7 mouse cellular contexts compared by ENCODE assay signal in genomic region chr1:184034741-184035181, GRCm38 (mm10). TPM values are rescaled to one million over a fixed set of nuclear protein-coding genes. Genes with fewer than 3 reads are reported as not detected.
DNase-seq lines count a peak whose midpoint lies in the region; ATAC-seq and TF ChIP-seq lines count a peak whose summit lies in the region.

No protein-coding gene starts in this region.

- H3K4me2 ChIP-seq in forebrain, embryonic 11.5 days (ENCODE audit: low read depth, low read length, severe bottlenecking), result peak overlapping the region; percentile 77
- peak overlapping the region; percentile 75 for H3K4me2 ChIP-seq in intestine, embryonic 16.5 days (ENCODE audit: low read depth, low read length)
- H3K4me2 ChIP-seq in liver, embryonic 16.5 days (ENCODE audit: low read depth, low read length), result peak overlapping the region; percentile 97
- H3K4me2 ChIP-seq in stomach, embryonic 14.5 days (replicated peaks; ENCODE audit: low read depth, low read length), result peak overlapping the region; percentile 55

- no peaks in the 10 kb centered on the region for H3K27me3 ChIP-seq in spleen, adult 2 months (ENCODE audit: control insufficient read depth, insufficient read depth, low read length)
- H3K27me3 ChIP-seq in forebrain, embryonic 11.5 days (ENCODE audit: control insufficient read depth, insufficient read depth, low read length), result no peaks in the 10 kb centered on the region
- H3K27me3 ChIP-seq in intestine, embryonic 16.5 days (replicated peaks; ENCODE audit: control insufficient read depth, insufficient read depth, low read length), result no peaks in the 10 kb centered on the region
- H3K27me3 ChIP-seq in liver, embryonic 16.5 days (ENCODE audit: control insufficient read depth, insufficient read depth, low read depth, low read length), result no peaks in the 10 kb centered on the region
- H3K27me3 ChIP-seq in stomach, embryonic 14.5 days (ENCODE audit: control insufficient read depth, insufficient read depth, low read length), result no peaks in the 10 kb centered on the region

- peak overlapping the region; percentile 58 for H3K27ac ChIP-seq in spleen, adult 2 months (ENCODE audit: insufficient read depth, low read length)
- peak overlapping the region; percentile 79 for H3K27ac ChIP-seq in brown adipose tissue, adult 24 weeks (replicated peaks; ENCODE audit: low read depth, low read length)
- no peak overlapping the region; the same call in 1 of the 2 replicates for H3K27ac ChIP-seq in forebrain, embryonic 11.5 days (ENCODE audit: low read depth, low read length)
- H3K27ac ChIP-seq in intestine, embryonic 16.5 days (ENCODE audit: low read length), result peak overlapping the region; percentile 54
- H3K27ac ChIP-seq in liver, embryonic 16.5 days (ENCODE audit: low read length), result no peak overlapping the region
- H3K27ac ChIP-seq in stomach, embryonic 14.5 days (ENCODE audit: low read length), result no peak overlapping the region

- WGBS in spleen, adult 2 months, result 1% methylated on average over 12 of the region's 12 CpGs
- WGBS in forebrain, embryonic 11.5 days, result 0% methylated on average over 12 of the region's 12 CpGs
- WGBS in intestine, embryonic 16.5 days, result under 1% methylated on average over 12 of the region's 12 CpGs
- WGBS in liver, embryonic 16.5 days (ENCODE audit: insufficient replicate concordance), result 3% methylated on average over 12 of the region's 12 CpGs
- under 1% methylated on average over 12 of the region's 12 CpGs for WGBS in stomach, embryonic 14.5 days

- H3K4me3 ChIP-seq in spleen, adult 2 months (ENCODE audit: extremely low read depth, insufficient read depth, insufficient read length), result peak overlapping the region; percentile 83
- H3K4me3 ChIP-seq in brown adipose tissue, adult 24 weeks (ENCODE audit: insufficient read depth, low read depth, low read length), result peak overlapping the region; percentile 71
- peak overlapping the region; percentile 61 for H3K4me3 ChIP-seq in forebrain, embryonic 11.5 days (ENCODE audit: low read depth, low read length)
- H3K4me3 ChIP-seq in intestine, embryonic 16.5 days (ENCODE audit: low read length), result peak overlapping the region; percentile 81
- peak overlapping the region; percentile 80 for H3K4me3 ChIP-seq in liver, embryonic 16.5 days (ENCODE audit: low read depth, low read length)
- H3K4me3 ChIP-seq in stomach, embryonic 14.5 days (ENCODE audit: low read depth, low read length), result peak overlapping the region; percentile 67

- H3K9me3 ChIP-seq in forebrain, embryonic 11.5 days (ENCODE audit: control insufficient read depth, low read length), result no peaks in the 10 kb centered on the region
- H3K9me3 ChIP-seq in intestine, embryonic 16.5 days (ENCODE audit: control insufficient read depth, low read length), result no peaks in the 10 kb centered on the region
- H3K9me3 ChIP-seq in liver, embryonic 16.5 days (replicated peaks; ENCODE audit: control insufficient read depth, low read length), result no peaks in the 10 kb centered on the region
- H3K9me3 ChIP-seq in stomach, embryonic 14.5 days (ENCODE audit: control insufficient read depth, low read depth, low read length), result no peaks in the 10 kb centered on the region

- no peak for TF ChIP-seq CTCF in spleen, adult 2 months (IDR thresholded peaks at IDR 0.05; ENCODE audit: extremely low read depth, insufficient read depth, insufficient read length, insufficient replicate concordance)

- no peak for DNase-seq in spleen, adult 2 months (ENCODE audit: low read depth in 1 of 2, low spot score in 2 of 2)
- no peak for DNase-seq in spleen, postnatal 4 days (ENCODE audit: low spot score in 2 of 2)
- DNase-seq in forebrain, embryonic 11.5 days (ENCODE audit: low spot score), result peak; percentile 67

- H3K4me1 ChIP-seq in spleen, adult 2 months (ENCODE audit: control insufficient read depth, insufficient read depth, insufficient read length), result peaks cover 12% of the 10 kb centered on the region; the same call in 1 of the 2 replicates
- peaks cover 5% of the 10 kb centered on the region for H3K4me1 ChIP-seq in brown adipose tissue, adult 24 weeks (ENCODE audit: control insufficient read depth, insufficient read depth, insufficient read length, low read length)
- peaks cover 10% of the 10 kb centered on the region for H3K4me1 ChIP-seq in forebrain, embryonic 11.5 days (replicated peaks; ENCODE audit: control insufficient read depth, insufficient read depth, low read length)
- H3K4me1 ChIP-seq in intestine, embryonic 16.5 days (ENCODE audit: control insufficient read depth, insufficient read depth, low read length), result no peaks in the 10 kb centered on the region
- H3K4me1 ChIP-seq in liver, embryonic 16.5 days (ENCODE audit: control insufficient read depth, low read depth, low read length), result peaks cover 9% of the 10 kb centered on the region; the same call in 1 of the 2 replicates
- H3K4me1 ChIP-seq in stomach, embryonic 14.5 days (ENCODE audit: control insufficient read depth, insufficient read depth, low read length), result peaks cover 6% of the 10 kb centered on the region; the same call in 1 of the 2 replicates

- TF ChIP-seq POLR2A in spleen, adult 2 months (IDR thresholded peaks at IDR 0.05; ENCODE audit: low read depth, low read length), result no peak

- peak overlapping the region; percentile 66 for H3K9ac ChIP-seq in forebrain, embryonic 11.5 days (ENCODE audit: low read length)
- H3K9ac ChIP-seq in intestine, embryonic 16.5 days (ENCODE audit: low read depth, low read length), result peak overlapping the region; percentile 71
- H3K9ac ChIP-seq in liver, embryonic 16.5 days (ENCODE audit: low read depth, low read length), result peak overlapping the region; percentile 65
- H3K9ac ChIP-seq in stomach, embryonic 14.5 days (replicated peaks; ENCODE audit: low read depth, low read length), result peak overlapping the region; percentile 45

- no peak for ATAC-seq in forebrain, embryonic 11.5 days (replicated peaks; ENCODE audit: low FRiP score)
- ATAC-seq in intestine, embryonic 16.5 days, result no peak
- no peak for ATAC-seq in liver, embryonic 16.5 days (ENCODE audit: low read depth)
- no peak for ATAC-seq in stomach, embryonic 14.5 days (ENCODE audit: insufficient number of reproducible peaks, insufficient read depth, low FRiP score, low read depth)

- H3K36me3 ChIP-seq in spleen, adult 2 months (ENCODE audit: control insufficient read depth, insufficient read depth, low read length), result no peaks in the 10 kb centered on the region; the same call in 1 of the 2 replicates
- H3K36me3 ChIP-seq in forebrain, embryonic 11.5 days (ENCODE audit: control insufficient read depth, insufficient read depth, low read length), result no peaks in the 10 kb centered on the region
- no peaks in the 10 kb centered on the region for H3K36me3 ChIP-seq in intestine, embryonic 16.5 days (ENCODE audit: control insufficient read depth, insufficient read depth, low read length)
- no peaks in the 10 kb centered on the region for H3K36me3 ChIP-seq in liver, embryonic 16.5 days (ENCODE audit: control insufficient read depth, insufficient read depth)
- no peaks in the 10 kb centered on the region for H3K36me3 ChIP-seq in stomach, embryonic 14.5 days (ENCODE audit: control insufficient read depth, insufficient read depth, low read length)

RNA-seq across cellular contexts. Expression of gene 1700056E22Rik, which starts 0.7 kb away (rescaled TPM):
- polyA plus RNA-seq in spleen, adult 2 months (2012; rRNA removed), result 1.8 and 3.3 TPM in 2 replicates
- 3.9 and 4.6 TPM in 2 replicates for polyA plus RNA-seq in brown adipose tissue, adult 24 weeks (2012; ENCODE audit: insufficient read depth, insufficient read length, missing spikeins)
- 1.2 and 2.0 TPM in 2 replicates for polyA plus RNA-seq in forebrain, embryonic 11.5 days (2014; fragmentation: Nextera tagmentation; extraction: Ambion mirVana)
- 1.0 and 1.5 TPM in 2 replicates for polyA plus RNA-seq in intestine, embryonic 16.5 days (2015; fragmentation: Nextera tagmentation; extraction: Ambion mirVana)
- 0.48 and 0.50 TPM in 2 replicates for polyA plus RNA-seq in liver, embryonic 16.5 days (2015; fragmentation: Nextera tagmentation; extraction: Ambion mirVana)
- 0.61 and 2.4 TPM in 2 replicates for polyA plus RNA-seq in stomach, embryonic 14.5 days (2014; fragmentation: Nextera tagmentation; extraction: Ambion mirVana)

RNA-seq across cellular contexts. Expression of gene Dusp10, which starts 21.7 kb away (rescaled TPM):
- 23.4 and 33.8 TPM in 2 replicates for polyA plus RNA-seq in spleen, adult 2 months (2012; rRNA removed)
- 26.4 and 30.0 TPM in 2 replicates for polyA plus RNA-seq in brown adipose tissue, adult 24 weeks (2012; ENCODE audit: insufficient read depth, insufficient read length, missing spikeins)
- 10.0 and 10.8 TPM in 2 replicates for polyA plus RNA-seq in forebrain, embryonic 11.5 days (2014; fragmentation: Nextera tagmentation; extraction: Ambion mirVana)
- polyA plus RNA-seq in intestine, embryonic 16.5 days (2015; fragmentation: Nextera tagmentation; extraction: Ambion mirVana), result 10.9 and 11.0 TPM in 2 replicates
- 2.5 and 2.9 TPM in 2 replicates for polyA plus RNA-seq in liver, embryonic 16.5 days (2015; fragmentation: Nextera tagmentation; extraction: Ambion mirVana)
- 9.0 and 9.9 TPM in 2 replicates for polyA plus RNA-seq in stomach, embryonic 14.5 days (2014; fragmentation: Nextera tagmentation; extraction: Ambion mirVana)

Comparison
In these comparisons a context has a peak if more than half of its experiments do, and no peak if none do; other contexts are left out.
1. H3K27ac ChIP-seq: peak in spleen, adult 2 months (single experiment), brown adipose tissue, adult 24 weeks (single experiment) and intestine, embryonic 16.5 days (single experiment); none in forebrain, embryonic 11.5 days (single experiment), liver, embryonic 16.5 days (single experiment) and stomach, embryonic 14.5 days (single experiment).
2. Peak in every context shown above with its lines, with median percentiles within 50 percentile points of each other: H3K4me3 ChIP-seq, H3K4me2 ChIP-seq and H3K9ac ChIP-seq.